In genomic region chr9:61899804-61900203, GRCm38 (mm10) we compare ENCODE assay signal across 8 mouse cellular contexts. TPM values are rescaled to one million over a fixed set of nuclear protein-coding genes. Genes with fewer than 3 reads are reported as not detected.
DNase-seq lines count a peak whose midpoint lies in the region; ATAC-seq and TF ChIP-seq lines count a peak whose summit lies in the region.

No protein-coding gene starts in this region.

- H3K9me3 ChIP-seq in intestine, embryonic 14.5 days (ENCODE audit: control insufficient read depth, low read length): no peaks in the 10 kb centered on the region
- no peaks in the 10 kb centered on the region for H3K9me3 ChIP-seq in midbrain, embryonic 11.5 days (ENCODE audit: control insufficient read depth, low read length)

- intact Hi-C loops in left cerebral cortex, postnatal 10 days (cut with DNase I): loop anchor here (5.0 to 10.0 kb wide), 3 partner anchors 525 to 1003 kb away; partner anchors contain the start of gene Tle3

- ATAC-seq in intestine, embryonic 14.5 days (replicated peaks; ENCODE audit: low FRiP score, low TSS enrichment, low read depth): no peak; the same call in 1 of the 2 replicates
- ATAC-seq in midbrain, embryonic 11.5 days (ENCODE audit: low FRiP score): peak; percentile 52; the same call in 1 of the 2 replicates
- no peak for ATAC-seq in inflammation-experienced regulatory T-cells, adult 6 months

- H3K9ac ChIP-seq in intestine, embryonic 14.5 days (ENCODE audit: low read length): no peak overlapping the region
- H3K9ac ChIP-seq in midbrain, embryonic 11.5 days (ENCODE audit: low read length): no peak overlapping the region

- H3K4me1 ChIP-seq in cortical plate, adult 2 months (ENCODE audit: control insufficient read depth, insufficient read depth, low read length): peaks cover 4% of the 10 kb centered on the region; the same call in 1 of the 2 replicates
- peaks cover 7% of the 10 kb centered on the region for H3K4me1 ChIP-seq in intestine, embryonic 14.5 days (replicated peaks; ENCODE audit: control insufficient read depth, insufficient read depth, low read length)
- peaks cover 4% of the 10 kb centered on the region; the same call in 1 of the 2 replicates for H3K4me1 ChIP-seq in midbrain, embryonic 11.5 days (ENCODE audit: control insufficient read depth, insufficient read depth, low read length)

- no peak for TF ChIP-seq POLR2A in cortical plate, adult 2 months (IDR thresholded peaks at IDR 0.05; ENCODE audit: extremely low read depth, insufficient read depth, low read length)

- H3K4me3 ChIP-seq in cortical plate, adult 2 months (ENCODE audit: insufficient read depth, low read length): no peak overlapping the region
- no peak overlapping the region for H3K4me3 ChIP-seq in intestine, embryonic 14.5 days (ENCODE audit: low read depth, low read length)
- no peak overlapping the region for H3K4me3 ChIP-seq in midbrain, embryonic 11.5 days (ENCODE audit: low read depth, low read length)

- TF ChIP-seq CTCF in cortical plate, adult 2 months (IDR thresholded peaks at IDR 0.05; ENCODE audit: extremely low read depth, insufficient read depth, low read length): peak; percentile 79

- H3K27ac ChIP-seq in cortical plate, adult 2 months (ENCODE audit: insufficient read depth, low read length): no peak overlapping the region
- H3K27ac ChIP-seq in intestine, embryonic 14.5 days (ENCODE audit: low read depth): no peak overlapping the region
- H3K27ac ChIP-seq in midbrain, embryonic 11.5 days (ENCODE audit: low read depth, low read length): no peak overlapping the region

- DNase-seq in adipocyte (ENCODE audit: low spot score): peak; percentile 77
- DNase-seq in gastrocnemius, adult 8-10 months (ENCODE audit: low spot score in 2 of 2): peak; percentile 52 to 61
- DNase-seq in intestine, embryonic 14.5 days (ENCODE audit: low spot score): peak; percentile 94
- peak; percentile 76 to 81 for DNase-seq in left cerebral cortex, postnatal 10 days (ENCODE audit: extremely low spot score in 1 of 2, low spot score in 2 of 2)
- DNase-seq in midbrain, embryonic 11.5 days (ENCODE audit: low spot score, missing footprints): peak; percentile 98
- peak; percentile 56 for DNase-seq in spleen, adult 12 weeks (ENCODE audit: low spot score)

- H3K4me2 ChIP-seq in intestine, embryonic 14.5 days (ENCODE audit: low read length): peak overlapping the region; percentile 30; the same call in 1 of the 2 replicates
- H3K4me2 ChIP-seq in midbrain, embryonic 11.5 days: peak overlapping the region; percentile 19; the same call in 1 of the 2 replicates

- 7% methylated on average over 16 of the region's 16 CpGs for WGBS in intestine, embryonic 14.5 days
- WGBS in midbrain, embryonic 11.5 days: 7% methylated on average over 16 of the region's 16 CpGs

- H3K36me3 ChIP-seq in intestine, embryonic 14.5 days (ENCODE audit: control insufficient read depth, insufficient read depth, low read length): no peaks in the 10 kb centered on the region
- no peaks in the 10 kb centered on the region for H3K36me3 ChIP-seq in midbrain, embryonic 11.5 days (ENCODE audit: control insufficient read depth, insufficient read depth, low read length)

- peaks cover 7% of the 10 kb centered on the region; the same call in 1 of the 2 replicates for H3K27me3 ChIP-seq in intestine, embryonic 14.5 days (replicated peaks; ENCODE audit: control insufficient read depth, insufficient read depth, low read length)
- peaks cover 11% of the 10 kb centered on the region; the same call in 1 of the 2 replicates for H3K27me3 ChIP-seq in midbrain, embryonic 11.5 days (ENCODE audit: control insufficient read depth, insufficient read depth, low read length)

RNA-seq across cellular contexts. Expression of gene Rplp1, which starts 14.5 kb away (rescaled TPM):
- polyA plus RNA-seq in cortical plate, adult 2 months (2012; rRNA removed): 3,951 and 3,959 TPM in 2 replicates
- total RNA-seq in gastrocnemius, adult 8-10 months (2022): 1,000 to 10,000 TPM; 1,384 to 1,601 (median 1,420) TPM
- polyA plus RNA-seq in intestine, embryonic 14.5 days (2014; fragmentation: Nextera tagmentation; extraction: Ambion mirVana): 1,834 and 1,981 TPM in 2 replicates
- 1,000 to 10,000 TPM; 1,724 to 1,730 TPM for total RNA-seq in left cerebral cortex, postnatal 10 days (2021)
- polyA plus RNA-seq in midbrain, embryonic 11.5 days (2014; fragmentation: Nextera tagmentation; extraction: Ambion mirVana): 980 and 1,048 TPM in 2 replicates
- polyA plus RNA-seq in inflammation-experienced regulatory T-cells, adult 6 months (2017; shearing (Covaris generic)): 1,000 to 10,000 TPM; 2,175 to 3,618 (median 3,142) TPM

RNA-seq across cellular contexts. Expression of gene Kif23, which starts 46.8 kb away (rescaled TPM):
- polyA plus RNA-seq in cortical plate, adult 2 months (2012; rRNA removed): 2.0 and 2.2 TPM in 2 replicates
- total RNA-seq in gastrocnemius, adult 8-10 months (2022): under 1 TPM in 2 of 4 experiments, not detected in 2; 0.46 to 0.68 TPM
- polyA plus RNA-seq in intestine, embryonic 14.5 days (2014; fragmentation: Nextera tagmentation; extraction: Ambion mirVana): 115 and 121 TPM in 2 replicates
- total RNA-seq in left cerebral cortex, postnatal 10 days (2021): 1 to 10 TPM; 4.8 to 5.5 TPM
- polyA plus RNA-seq in midbrain, embryonic 11.5 days (2014; fragmentation: Nextera tagmentation; extraction: Ambion mirVana): 110 and 120 TPM in 2 replicates
- polyA plus RNA-seq in inflammation-experienced regulatory T-cells, adult 6 months (2017; shearing (Covaris generic)): 10 to 100 TPM in 2 of 3 experiments, 1 to 10 TPM in 1; 4.9 to 91.0 (median 14.7) TPM
